Mouse (Mus musculus) small intestine, adult 2 months (tissue): Measurements from ENCODE around the gene Per3.

Experiments
- CTCF ChIP-seq: fragments of 200-500 bp; IDR thresholded peaks from 2 replicates; pipeline ENCODE4 v1.5.1; 2012; ENCODE audit warnings: low read depth, mild to moderate bottlenecking, control low read depth, inconsistent platforms, low read length, moderate library complexity, mixed read lengths; ENCODE audit not compliant: insufficient replicate concordance, insufficient read length; ENCODE audit errors: extremely low read depth
- POLR2A ChIP-seq: fragments of 200-500 bp; IDR thresholded peaks from 2 replicates; pipeline ENCODE4 v1.6.1; 2012; ENCODE audit warnings: low read depth, mild to moderate bottlenecking, control low read depth, inconsistent platforms, low read length, moderate library complexity

DNA sequence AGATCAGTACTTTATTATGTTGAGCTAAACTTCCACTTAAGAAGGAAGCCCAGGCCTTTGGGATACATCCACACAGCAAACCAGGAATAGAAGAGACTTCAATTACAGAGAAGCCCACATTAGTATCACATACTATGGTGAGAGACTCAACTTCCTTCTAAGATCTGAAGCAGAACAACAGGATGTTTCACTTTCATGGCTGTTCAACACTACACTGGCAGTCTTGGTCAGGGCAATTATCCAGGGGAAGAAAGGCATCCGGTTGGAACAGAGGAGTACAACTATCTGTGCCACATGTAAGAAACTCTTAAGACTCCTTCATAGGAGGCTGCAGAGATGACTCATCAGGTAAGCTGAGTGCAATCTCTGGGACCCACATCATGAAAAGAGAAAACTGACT is 6.7 kb upstream of the Per3 start:
- TF ChIP-seq POLR2A (no peak), CTCF (no peak)
